Mouse (Mus musculus): Measurements from ENCODE around the gene Myo10.

DNA sequence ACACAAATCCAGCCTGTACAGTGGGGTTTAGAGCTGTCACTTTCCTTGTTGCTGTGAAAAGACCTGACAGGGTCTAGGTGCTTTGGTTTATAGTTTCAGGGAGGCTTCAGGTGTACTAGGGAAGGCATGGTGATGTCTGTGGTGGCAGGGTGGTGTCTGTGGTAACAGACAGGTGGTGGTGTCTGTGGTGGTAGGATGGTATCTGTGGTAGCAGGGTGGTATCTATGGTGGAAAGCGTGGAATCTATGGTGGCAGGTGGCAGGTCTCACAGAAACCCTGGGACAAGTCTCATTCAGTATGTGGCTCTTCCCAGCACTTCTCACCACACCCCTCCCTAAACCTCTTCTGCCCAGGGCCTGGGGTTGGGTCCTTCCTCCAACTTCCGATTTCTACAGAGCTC lies 212.0 kb downstream of the Myo10 start:
- TF ChIP-seq CTCF (conservative IDR thresholded peaks at IDR 0.05; ENCODE audit: insufficient read depth, insufficient read length, low read depth, low read length) (no peak), POLR2A (IDR thresholded peaks at IDR 0.05; ENCODE audit: low read depth, low read length) (no peak)

All from kidney, adult 2 months (tissue).